Mouse (Mus musculus) forebrain, embryonic 15.5 days (tissue): ENCODE results near the gene Taf12. TPM values are rescaled to one million over a fixed set of nuclear protein-coding genes. Genes with fewer than 3 reads are reported as not detected.

Source experiments
- ATAC-seq: fragments of 200-750 bp; cut with Nextera tagmentation; replicated peaks from 2 replicates; pipeline ENCODE4 v1.8.0; 2017; ENCODE audit warnings: mild to moderate bottlenecking, moderate TSS enrichment, moderate library complexity
- H3K27ac ChIP-seq: fragments of 300-500 bp; sonication (generic); replicated peaks from 2 replicates; pipeline ENCODE4 v1.5.1; 2015; ENCODE audit warnings: mild to moderate bottlenecking, inconsistent platforms
- H3K27me3 ChIP-seq: fragments of 300-500 bp; sonication (generic); 2 replicates; pipeline ENCODE4 v1.6.1; 2015; ENCODE audit warnings: inconsistent platforms
- H3K36me3 ChIP-seq: fragments of 300-500 bp; sonication (generic); 2 replicates; pipeline ENCODE4 v1.6.1; 2015; ENCODE audit warnings: mild to moderate bottlenecking, inconsistent platforms
- H3K4me1 ChIP-seq: fragments of 300-500 bp; sonication (generic); 2 replicates; pipeline ENCODE4 v1.6.1; 2015; ENCODE audit warnings: inconsistent platforms
- H3K4me2 ChIP-seq: fragments of 300-500 bp; sonication (generic); replicated peaks from 2 replicates; pipeline ENCODE4 v1.6.1; 2015; ENCODE audit warnings: mild to moderate bottlenecking, inconsistent platforms
- H3K4me3 ChIP-seq: fragments of 300-500 bp; sonication (generic); 2 replicates; pipeline ENCODE4 v1.5.1; 2015; ENCODE audit warnings: mild to moderate bottlenecking, inconsistent platforms
- H3K9ac ChIP-seq: fragments of 300-500 bp; sonication (generic); replicated peaks from 2 replicates; pipeline ENCODE4 v1.6.1; 2015; ENCODE audit warnings: mild to moderate bottlenecking, inconsistent platforms
- H3K9me3 ChIP-seq: fragments of 300-500 bp; sonication (generic); 2 replicates; pipeline ENCODE4 v1.6.1; 2016; ENCODE audit warnings: inconsistent platforms
- WGBS: fragments of 180-500 bp; shearing (Covaris S2); methylation state at CpG from one replicate; pipeline ENCODE4 v1.1.7; 2015; ENCODE audit warnings: mixed read lengths; 5-methylcytosine and 5-hydroxymethylcytosine counted together
- polyA plus RNA-seq: library from polyadenylated mRNA; unstranded; fragments of >200 nt; fragmentation: Nextera tagmentation; extraction: Ambion mirVana; gene quantifications from 2 replicates; pipeline ENCODE4 v1.2.1, GENCODE M21; 2015

Gene Taf12
- polyA plus RNA-seq, 1 experiment from 2014 or later: 44.6 TPM

GRCm38 (mm10) chr4:132259248-132259647, 14.9 kb upstream of the Taf12 start:
- no peak overlapping the region for H3K4me2 ChIP-seq
- H3K9ac ChIP-seq: 0 out of 2 replicates have a peak overlapping the region, but pooled peaks have one; percentile 4
- 91% methylated on average over 4 of the region's 4 CpGs for WGBS
- ATAC-seq: no peak
- no peaks in the 10 kb centered on the region for H3K9me3 ChIP-seq
- H3K27me3 ChIP-seq: no peaks in the 10 kb centered on the region
- no peak overlapping the region for H3K4me3 ChIP-seq
- H3K4me1 ChIP-seq: peaks cover 26% of the 10 kb centered on the region
- H3K36me3 ChIP-seq: no peaks in the 10 kb centered on the region
- no peak overlapping the region; the same call in 1 of the 2 replicates for H3K27ac ChIP-seq

DNA sequence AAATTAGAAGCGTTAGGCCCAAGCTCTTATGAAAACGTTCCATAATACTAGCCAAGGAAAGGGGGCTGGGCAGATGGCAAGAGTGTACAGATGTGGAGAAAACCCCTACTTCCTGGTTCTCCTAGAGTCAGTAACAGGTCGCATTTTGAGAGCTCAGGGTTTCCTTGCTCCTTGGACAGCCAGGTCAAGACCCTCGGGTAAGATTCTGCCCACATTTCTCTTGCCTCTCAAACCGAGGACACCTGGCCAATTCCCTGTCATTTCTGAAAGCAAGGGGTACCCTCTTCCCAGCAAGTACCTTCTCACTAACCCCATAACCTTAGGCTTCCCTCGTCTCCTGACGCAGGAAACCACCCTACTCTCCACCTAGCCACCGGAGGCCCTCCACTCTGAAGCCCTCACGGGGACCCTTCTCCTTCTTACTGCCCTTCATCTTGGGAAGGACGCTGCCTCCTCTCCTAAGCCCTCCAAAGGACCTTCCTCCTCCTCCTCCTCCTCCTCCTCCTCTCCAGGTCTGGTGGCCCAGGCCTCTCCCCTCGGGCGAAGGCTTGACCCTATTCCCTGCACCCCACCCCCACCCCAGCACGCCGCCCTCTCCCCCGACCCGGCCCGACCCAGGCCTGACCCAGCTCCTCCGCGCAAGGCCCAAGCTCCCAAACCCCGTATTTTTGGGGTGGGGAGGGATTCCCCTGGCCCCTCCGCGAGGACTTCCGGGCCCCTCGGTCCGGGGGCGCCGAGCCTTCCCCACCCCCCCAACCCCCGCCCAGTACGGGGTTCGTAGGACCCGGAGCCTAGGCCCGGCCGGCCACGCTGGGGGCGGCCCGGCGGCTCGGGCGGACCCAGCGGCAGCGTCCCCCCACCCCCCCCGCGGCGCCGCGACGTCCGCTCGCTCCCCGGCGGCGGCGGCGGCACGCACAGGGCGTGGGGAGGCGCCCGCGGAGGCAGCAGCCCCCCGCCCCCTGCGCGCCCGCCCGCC, 13.5 kb upstream of the Taf12 start:
- Histone ChIP-seq H3K27me3 (no peaks in the 10 kb centered on the region), H3K9me3 (no peaks in the 10 kb centered on the region), H3K27ac (peak overlapping the region; percentile 91), H3K9ac (peak overlapping the region; percentile 92), H3K36me3 (no peaks in the 10 kb centered on the region), H3K4me3 (peak overlapping the region; percentile 90), H3K4me1 (peaks cover 26% of the 10 kb centered on the region), H3K4me2 (peak overlapping the region; percentile 84)
- 4% methylated on average over 40 of the region's 64 CpGs for WGBS
- peak; percentile 71 for ATAC-seq

GRCm38 (mm10) chr4:132261514-132262357, 12.4 kb upstream of the Taf12 start, which contains the start of gene Gmeb1:
Gmeb1 (minus strand) TSS chr4:132261602.
- 15% methylated on average over 42 of the region's 49 CpGs for WGBS
- no peaks in the 10 kb centered on the region for H3K9me3 ChIP-seq
- H3K36me3 ChIP-seq: no peaks in the 10 kb centered on the region
- peak within 1 kb of the TSS; percentile 92 for H3K9ac ChIP-seq
- peak within 1 kb of the TSS; percentile 84 for H3K4me2 ChIP-seq
- peaks cover 26% of the 10 kb centered on the region for H3K4me1 ChIP-seq
- H3K4me3 ChIP-seq: peak within 1 kb of the TSS; percentile 90
- no peaks in the 10 kb centered on the region for H3K27me3 ChIP-seq
- peak within 1 kb of the TSS; percentile 91 for H3K27ac ChIP-seq
- ATAC-seq: peak; percentile 90

DNA sequence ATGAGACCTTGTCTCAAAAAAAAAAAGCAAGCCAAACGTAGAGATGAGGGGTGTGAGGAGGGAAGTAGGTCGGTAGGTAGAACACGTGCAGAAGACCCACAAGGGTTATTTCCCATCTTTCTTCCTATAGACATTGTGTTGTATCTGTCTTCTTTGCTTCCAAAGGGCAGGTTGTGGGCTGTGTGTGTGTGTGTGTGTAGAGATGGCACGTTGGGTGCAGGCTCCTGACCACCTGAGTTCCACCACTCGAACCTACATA, 11.9 kb upstream of the Taf12 start:
- 75% methylated on average over 5 of the region's 5 CpGs for WGBS
- Histone ChIP-seq H3K36me3 (no peaks in the 10 kb centered on the region), H3K9me3 (no peaks in the 10 kb centered on the region), H3K4me1 (peaks cover 26% of the 10 kb centered on the region), H3K4me3 (no peak overlapping the region), H3K27ac (no peak overlapping the region), H3K27me3 (no peaks in the 10 kb centered on the region), H3K4me2 (no peak overlapping the region; the same call in 1 of the 2 replicates), H3K9ac (no peak overlapping the region)
- ATAC-seq: no peak

- H3K4me3 ChIP-seq: no peak overlapping the region
- H3K9ac ChIP-seq: no peak overlapping the region
- 96% methylated on average over 7 of the region's 7 CpGs for WGBS
- ATAC-seq: no peak
- H3K4me1 ChIP-seq: peaks cover 26% of the 10 kb centered on the region
- H3K36me3 ChIP-seq: no peaks in the 10 kb centered on the region
- H3K9me3 ChIP-seq: no peaks in the 10 kb centered on the region
- no peaks in the 10 kb centered on the region for H3K27me3 ChIP-seq
- H3K27ac ChIP-seq: no peak overlapping the region
- H3K4me2 ChIP-seq: no peak overlapping the region
Measured at GRCm38 (mm10) chr4:132263313-132263712, 10.9 kb upstream of the Taf12 start.

GRCm38 (mm10) chr4:132266835-132267349, 7.3 kb upstream of the Taf12 start:
- Histone ChIP-seq H3K9me3 (no peaks in the 10 kb centered on the region), H3K9ac (no peak overlapping the region), H3K36me3 (no peaks in the 10 kb centered on the region), H3K27me3 (no peaks in the 10 kb centered on the region), H3K4me1 (peaks cover 6% of the 10 kb centered on the region), H3K27ac (0 out of 2 replicates have a peak overlapping the region, but pooled peaks have one; percentile 12), H3K4me2 (no peak overlapping the region), H3K4me3 (no peak overlapping the region)
- no peak for ATAC-seq
- 81% methylated on average over 3 of the region's 3 CpGs for WGBS

DNA sequence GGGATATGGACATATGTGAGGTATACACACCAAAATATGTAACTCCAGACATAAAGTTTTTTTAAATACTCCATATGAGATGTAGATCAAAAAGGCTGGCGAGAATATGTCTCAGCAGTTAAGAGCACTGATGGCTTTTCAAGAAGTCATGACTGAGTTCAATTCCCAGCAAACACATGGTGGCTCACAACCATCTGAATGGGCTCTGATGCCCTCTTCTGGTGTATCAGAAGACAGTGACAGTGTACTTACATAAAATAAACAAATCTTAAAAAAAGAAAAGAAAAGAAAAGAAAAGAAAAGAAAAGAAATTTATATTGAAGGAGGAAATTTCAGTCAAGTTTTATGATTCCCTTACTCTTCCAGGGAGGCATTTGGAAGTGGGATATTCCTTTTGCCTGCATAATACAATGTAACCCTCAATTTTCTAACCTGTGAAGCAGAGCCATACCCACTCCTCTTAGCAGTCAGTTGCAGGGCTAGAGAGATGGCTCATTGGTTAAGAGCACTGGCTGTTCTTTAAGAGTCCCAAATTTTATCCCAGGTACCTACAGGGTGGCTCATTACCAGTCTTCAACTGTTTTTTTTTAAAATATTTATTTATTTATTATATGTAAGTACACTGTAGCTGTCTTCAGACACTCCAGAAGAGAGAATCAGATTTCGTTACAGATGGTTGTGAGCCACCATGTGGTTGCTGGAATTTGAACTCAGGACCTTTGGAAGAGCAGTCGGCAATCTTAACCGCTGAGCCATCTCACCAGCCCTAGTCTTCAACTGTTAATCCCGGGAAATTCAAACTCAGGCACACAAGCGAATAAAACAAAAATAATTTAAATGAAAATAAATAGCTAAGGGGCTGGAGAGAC, 5.1 kb upstream of the Taf12 start:
- WGBS: 16% methylated on average over 6 of the region's 6 CpGs
- Histone ChIP-seq H3K4me3 (no peak overlapping the region), H3K27me3 (no peaks in the 10 kb centered on the region), H3K9me3 (no peaks in the 10 kb centered on the region), H3K4me1 (peaks cover 16% of the 10 kb centered on the region), H3K27ac (peak overlapping the region; percentile 91), H3K36me3 (no peaks in the 10 kb centered on the region), H3K4me2 (no peak overlapping the region; the same call in 1 of the 2 replicates), H3K9ac (no peak overlapping the region)
- ATAC-seq: no peak

GRCm38 (mm10) chr4:132269740-132270560, 4.2 kb upstream of the Taf12 start:
- H3K36me3 ChIP-seq: no peaks in the 10 kb centered on the region
- peak overlapping the region; percentile 91 for H3K27ac ChIP-seq
- ATAC-seq: peak; percentile 67
- H3K4me1 ChIP-seq: peaks cover 18% of the 10 kb centered on the region
- peak overlapping the region; percentile 47 for H3K4me2 ChIP-seq
- WGBS: under 1% methylated on average over 35 of the region's 35 CpGs
- H3K4me3 ChIP-seq: peak overlapping the region; percentile 33
- H3K9me3 ChIP-seq: no peaks in the 10 kb centered on the region
- H3K9ac ChIP-seq: peak overlapping the region; percentile 47
- no peaks in the 10 kb centered on the region for H3K27me3 ChIP-seq

DNA sequence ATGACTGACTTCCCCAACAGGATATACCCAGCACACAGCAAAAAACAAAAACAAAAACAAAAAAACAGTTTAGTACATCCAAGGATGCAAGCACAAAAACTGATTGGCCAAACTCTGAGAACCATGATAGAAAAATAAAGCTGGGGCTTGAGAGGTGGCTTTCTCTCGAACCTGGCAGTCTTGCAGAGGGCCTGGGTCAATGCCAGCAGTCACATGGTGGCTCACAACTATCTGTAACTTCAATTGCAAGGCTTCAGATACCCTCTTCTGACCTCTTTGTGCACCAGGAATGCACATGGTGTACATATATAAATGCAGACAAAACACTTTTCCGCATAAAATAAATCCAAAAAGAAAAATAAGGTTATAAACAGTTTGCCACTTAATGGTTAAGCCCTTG, 1.0 kb upstream of the Taf12 start:
- peak overlapping the region; percentile 72 for H3K9ac ChIP-seq
- H3K4me1 ChIP-seq: peaks cover 29% of the 10 kb centered on the region
- H3K9me3 ChIP-seq: no peaks in the 10 kb centered on the region
- no peaks in the 10 kb centered on the region for H3K36me3 ChIP-seq
- 46% methylated on average over 2 of the region's 2 CpGs for WGBS
- peak overlapping the region; percentile 89 for H3K27ac ChIP-seq
- H3K4me3 ChIP-seq: peak overlapping the region; percentile 60
- H3K27me3 ChIP-seq: no peaks in the 10 kb centered on the region
- peak overlapping the region; percentile 81 for H3K4me2 ChIP-seq
- no peak for ATAC-seq

GRCm38 (mm10) chr4:132275949-132276348, 1.8 kb downstream of the Taf12 start:
- Histone ChIP-seq H3K27ac (no peak overlapping the region), H3K4me1 (peaks cover 27% of the 10 kb centered on the region), H3K4me3 (no peak overlapping the region), H3K4me2 (no peak overlapping the region), H3K9me3 (no peaks in the 10 kb centered on the region), H3K9ac (no peak overlapping the region; the same call in 1 of the 2 replicates), H3K36me3 (no peaks in the 10 kb centered on the region), H3K27me3 (no peaks in the 10 kb centered on the region)
- WGBS: 94% methylated on average over 3 of the region's 3 CpGs
- ATAC-seq: no peak
